Mouse (Mus musculus): ENCODE measurements around the gene Mrpl53.

The Mrpl53 gene

DNA sequence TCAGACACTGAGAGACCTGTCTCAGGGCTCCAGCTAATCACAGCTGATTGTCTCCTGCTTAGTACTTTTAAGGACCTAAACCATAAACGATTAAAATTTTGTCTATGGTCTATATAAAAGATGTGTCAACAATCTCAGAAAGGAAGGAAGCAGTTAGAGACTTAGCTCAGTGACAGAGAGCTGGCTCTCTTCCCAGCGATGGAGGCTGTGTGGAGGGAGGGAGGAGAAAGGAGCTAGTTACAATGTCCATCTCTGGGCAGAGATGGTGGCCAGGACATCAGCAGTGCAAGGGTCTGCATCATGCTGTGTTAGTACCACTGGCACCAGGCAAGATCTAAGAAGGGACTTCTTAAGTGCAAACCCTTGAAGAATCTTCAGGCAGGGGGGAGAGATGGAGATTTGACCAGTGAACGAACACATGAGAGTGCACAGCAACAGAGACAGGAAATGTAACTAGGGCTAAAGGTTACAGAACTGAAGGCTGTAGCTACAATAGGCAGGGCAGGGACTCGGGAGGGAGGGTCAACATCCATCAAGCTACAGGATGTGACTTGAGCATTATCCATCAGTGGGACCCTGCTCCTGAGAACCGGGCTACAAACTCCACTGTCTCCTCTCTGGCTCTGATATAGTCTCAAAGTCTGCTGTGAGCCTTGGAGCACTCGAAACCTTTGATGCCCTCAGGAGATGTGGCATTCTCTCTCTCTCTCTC, 16.3 kb upstream of the Mrpl53 start:
- ATAC-seq (ENCODE audit: low TSS enrichment) = no peak

DNA sequence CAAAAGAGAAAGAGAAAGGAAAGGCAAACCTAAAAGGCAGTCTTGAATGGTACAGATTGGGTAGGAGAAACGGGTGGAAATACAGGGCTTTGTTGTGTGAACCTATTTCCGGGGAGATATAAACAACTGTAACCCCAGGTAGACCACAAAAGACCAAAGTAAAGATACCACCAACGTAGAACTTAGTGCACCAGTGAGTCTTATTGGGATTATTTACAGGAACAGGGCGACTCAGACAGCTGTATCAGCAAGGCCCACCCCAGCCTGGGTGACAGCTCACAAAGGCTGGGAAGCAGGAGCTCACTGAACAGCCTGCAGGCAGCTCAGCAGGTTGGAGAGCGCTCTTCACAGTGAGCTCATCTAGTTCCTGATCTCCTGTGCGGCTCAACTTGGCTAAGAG, 12.9 kb upstream of the Mrpl53 start:
- ATAC-seq (ENCODE audit: low TSS enrichment) = no peak

DNA sequence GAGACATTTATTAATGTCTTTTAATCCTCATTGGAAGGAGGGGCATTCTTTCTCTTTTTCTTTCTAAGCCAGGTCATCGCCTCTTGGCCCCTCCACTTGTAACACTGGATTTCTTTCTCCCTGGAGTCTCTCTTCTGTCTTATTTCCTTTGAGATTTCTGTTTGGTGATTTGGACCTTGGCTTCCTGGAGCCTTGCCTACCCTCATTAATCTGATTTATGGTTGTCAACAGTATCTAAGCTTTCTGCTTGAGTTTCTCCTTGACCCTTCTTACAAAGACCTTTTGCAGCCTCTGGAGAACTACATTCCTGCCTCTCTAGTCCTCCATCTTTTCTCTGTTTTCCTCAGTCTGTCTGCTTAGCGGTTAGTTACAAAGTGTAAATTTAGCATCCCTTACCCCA, 10.4 kb upstream of the Mrpl53 start:
- no peak for ATAC-seq (ENCODE audit: low TSS enrichment)

DNA sequence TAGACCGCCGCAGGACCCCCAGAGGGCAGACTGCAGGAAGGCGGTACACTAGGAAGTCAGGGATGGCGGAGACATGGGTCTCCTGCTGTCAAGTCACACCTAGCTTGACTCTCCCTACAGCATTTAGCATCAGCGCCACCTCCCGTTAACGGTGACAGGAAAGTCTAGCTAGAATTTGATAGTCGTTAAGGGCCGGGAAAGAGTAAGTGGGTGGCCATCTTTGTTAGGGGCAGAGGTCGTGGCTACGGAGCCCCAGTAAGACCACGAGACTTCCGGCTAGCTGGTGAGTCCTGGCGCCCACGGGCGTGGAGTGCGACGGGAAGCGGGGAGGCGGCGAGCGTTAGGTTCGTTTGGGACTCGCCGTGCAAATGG, 7.5 kb upstream of the Mrpl53 start, which contains the start of the genes Ccdc142 and Gm42688:
Gene Ccdc142 (plus strand): TSS at position 286 of the 372 bp plus-strand sequence.
Gene Gm42688 (plus strand): TSS at position 302 of the 372 bp plus-strand sequence.
- ATAC-seq (ENCODE audit: low TSS enrichment) = peak; percentile 62

DNA sequence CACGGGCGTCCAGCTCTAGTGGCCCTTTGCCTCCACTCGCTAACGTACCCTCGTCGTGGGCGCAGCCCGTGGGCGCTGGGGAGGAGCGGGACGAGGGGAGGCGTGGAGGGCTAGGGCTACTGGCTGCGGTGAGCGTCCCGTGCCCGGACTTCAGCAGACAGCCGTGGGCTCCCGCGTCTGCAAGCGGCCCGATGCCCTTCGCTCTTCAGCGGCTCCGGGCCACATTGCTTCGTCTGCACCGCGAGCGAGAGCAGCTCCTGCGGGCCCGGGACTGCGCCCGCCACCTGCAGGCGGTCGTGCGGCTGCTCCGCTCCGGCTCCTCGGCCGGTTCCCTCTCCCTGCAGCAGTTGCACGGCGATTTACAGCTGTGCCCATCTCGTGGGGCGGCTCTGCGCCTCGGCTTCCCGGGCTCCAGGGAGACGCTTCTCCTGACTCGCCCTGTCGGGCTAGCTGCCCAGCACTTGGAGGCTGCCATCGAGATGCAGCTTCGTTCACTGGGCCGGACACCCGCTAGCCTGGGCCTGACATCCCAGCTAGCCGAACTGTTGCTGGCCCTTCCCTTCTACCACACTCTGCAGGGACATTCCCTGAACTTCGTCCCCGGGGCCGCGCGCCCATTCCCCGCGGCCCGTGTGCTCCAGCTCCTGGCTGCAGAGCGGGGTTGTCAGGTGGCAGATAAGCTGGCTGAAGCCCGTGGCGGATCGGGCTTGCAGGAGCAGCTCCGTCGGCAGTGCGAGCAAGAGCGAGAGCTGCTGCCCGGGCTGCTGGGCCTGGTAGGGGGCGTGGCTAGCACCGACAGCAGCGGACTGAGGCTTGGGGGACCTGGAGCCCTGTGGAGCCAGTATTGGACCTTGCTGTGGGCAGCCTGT, 6.9 kb upstream of the Mrpl53 start:
- peak; percentile 75 for ATAC-seq (ENCODE audit: low TSS enrichment)

DNA sequence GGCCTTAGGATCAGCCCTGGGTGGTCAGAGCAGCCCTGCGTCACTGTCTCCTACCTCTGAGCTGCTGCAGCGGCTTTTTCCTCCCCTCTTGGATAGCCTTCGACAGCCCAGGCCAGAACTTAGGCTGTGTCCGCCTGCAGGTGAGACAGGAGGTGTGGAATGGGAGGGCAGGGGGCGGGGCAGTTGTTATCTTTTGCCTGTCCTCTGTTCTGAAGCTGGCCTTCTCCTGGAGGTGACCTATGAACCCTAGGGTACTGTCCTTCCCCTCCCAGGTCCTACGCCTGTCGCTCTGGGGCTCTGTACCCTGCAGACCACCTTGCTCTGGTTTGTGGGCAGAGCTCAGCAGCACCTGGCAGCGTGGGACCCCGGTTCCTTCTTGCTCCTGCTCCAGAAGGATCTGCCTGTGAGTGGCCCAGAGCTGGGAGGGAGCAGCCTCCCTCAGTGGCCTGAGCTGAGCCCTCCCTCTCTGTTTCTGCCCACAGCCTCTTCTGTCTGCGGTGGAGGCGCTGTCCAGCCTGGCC, 5.7 kb upstream of the Mrpl53 start:
- ATAC-seq (ENCODE audit: low TSS enrichment) = no peak

DNA sequence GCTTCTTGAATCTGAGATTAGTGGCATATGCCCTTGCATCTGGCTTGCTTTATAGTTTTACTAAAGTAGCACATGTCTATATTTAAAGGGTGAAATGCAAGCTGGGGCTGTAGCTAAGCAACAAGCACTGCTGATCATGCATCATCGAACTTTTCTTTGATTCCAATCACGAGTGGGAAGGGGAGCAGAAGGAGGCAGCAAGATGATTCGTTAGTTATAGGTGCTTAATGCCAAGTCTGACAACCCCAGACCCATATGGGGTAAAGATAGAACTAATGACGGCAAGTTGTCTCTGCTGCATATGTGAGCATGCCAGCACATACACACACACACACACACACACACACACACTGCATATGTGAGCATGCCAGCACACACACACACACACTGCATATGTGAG, 4.7 kb upstream of the Mrpl53 start:
- ATAC-seq (ENCODE audit: low TSS enrichment) = no peak

DNA sequence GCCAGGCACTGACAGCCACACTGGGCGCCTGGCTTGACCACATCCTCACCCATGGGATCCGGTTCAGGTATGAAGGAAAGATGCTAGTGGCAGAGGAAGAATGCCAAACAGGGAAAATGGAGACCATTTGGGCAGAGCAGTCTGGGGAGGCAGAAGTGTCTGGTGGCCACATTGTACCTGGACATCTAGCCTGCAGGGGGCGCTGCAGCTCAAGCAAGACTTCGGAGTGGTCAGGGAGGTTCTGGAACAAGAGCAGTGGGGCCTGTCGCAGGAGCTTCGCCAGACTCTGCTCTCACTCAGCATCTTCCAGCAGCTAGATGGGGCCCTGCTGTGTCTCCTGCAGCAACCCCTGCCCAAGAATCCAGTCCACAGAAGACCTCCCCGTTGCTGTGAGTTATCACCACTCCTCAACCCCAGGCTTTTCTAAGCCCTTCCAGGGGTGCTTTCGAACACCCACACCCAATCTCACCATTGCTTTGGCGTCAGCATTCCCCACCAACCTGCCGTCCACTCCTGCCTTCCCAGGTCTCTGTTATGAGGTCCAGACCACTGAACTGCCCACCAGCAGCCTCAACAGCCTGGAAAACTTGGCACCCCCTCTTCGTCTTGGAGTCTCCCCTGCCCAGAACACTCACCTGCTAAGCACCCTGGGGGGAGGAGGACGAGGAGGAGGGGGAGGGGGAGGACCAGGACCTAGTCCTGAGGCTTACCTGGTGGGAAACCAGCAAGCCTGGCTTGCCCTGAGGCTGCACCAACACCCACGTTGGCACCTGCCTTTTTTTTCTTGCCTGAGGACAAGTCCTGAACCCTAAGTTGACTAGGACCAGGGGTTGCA, 1.1 kb upstream of the Mrpl53 start:
- no peak for ATAC-seq (ENCODE audit: low TSS enrichment)

DNA sequence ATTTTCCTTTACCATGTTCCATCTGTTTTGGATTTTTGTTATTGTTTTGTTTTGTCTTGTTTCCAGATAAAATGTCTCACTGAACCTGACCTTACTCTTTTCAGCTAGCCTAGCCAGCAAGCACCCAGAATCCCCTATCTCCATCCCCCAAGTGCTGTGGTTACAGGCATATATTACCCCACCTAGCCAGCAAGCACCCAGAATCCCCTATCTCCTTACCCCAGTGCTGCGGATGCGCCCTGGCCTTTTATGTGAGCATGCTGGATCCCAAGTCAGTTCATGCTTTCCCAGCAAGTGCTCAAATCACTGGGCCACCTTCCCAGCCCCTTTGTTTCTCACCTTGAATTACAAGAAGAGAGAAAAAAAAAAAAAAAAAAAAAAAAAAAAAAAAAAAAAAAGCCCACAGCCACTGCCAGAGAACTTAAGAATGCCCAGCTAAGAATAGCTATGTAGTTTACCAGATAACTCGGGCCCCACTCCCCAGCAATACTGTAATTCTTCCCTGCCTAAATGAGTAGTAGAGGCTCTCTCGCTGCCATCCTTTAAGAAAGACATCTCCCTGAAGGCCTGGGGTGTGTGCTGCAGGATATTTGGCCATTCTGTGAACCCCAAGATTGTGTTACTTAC, 2.8 kb downstream of the Mrpl53 start:
- no peak for ATAC-seq (ENCODE audit: low TSS enrichment)

DNA sequence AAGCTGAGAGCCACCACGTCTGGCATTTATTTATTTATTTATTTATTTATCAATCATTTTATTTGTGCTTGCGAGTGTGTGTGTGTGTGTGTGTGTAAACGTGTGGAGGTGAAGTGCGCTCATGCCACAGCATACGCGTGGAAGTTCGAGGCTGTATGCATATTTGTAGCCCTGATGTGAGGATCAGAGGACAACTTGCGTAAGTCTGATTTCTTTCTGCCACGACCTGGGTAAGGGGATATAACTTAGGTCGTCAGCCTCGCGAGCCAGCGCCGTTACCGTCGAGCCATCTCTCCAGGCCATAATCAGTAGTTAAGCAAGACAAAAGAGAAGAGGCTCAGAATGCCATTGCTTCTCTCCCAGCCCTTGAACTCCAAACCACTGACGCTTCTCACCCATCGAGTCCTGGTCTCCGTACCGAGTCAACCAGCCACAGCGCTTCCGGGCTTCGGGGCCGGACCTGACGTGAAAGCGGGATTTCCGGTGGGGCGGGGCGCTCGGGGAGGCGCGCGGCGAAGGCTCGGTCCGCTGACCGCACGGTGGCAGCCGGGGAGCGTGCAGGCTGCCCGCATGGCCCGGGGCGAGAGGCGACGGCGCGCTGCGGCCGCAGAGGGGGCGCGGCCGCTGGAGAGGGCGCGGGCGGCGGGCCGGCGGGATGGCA, 6.3 kb downstream of the Mrpl53 start, which contains the start of gene Mogs:
Gene Mogs (plus strand): TSS at position 486 of the 661 bp plus-strand sequence.
- ATAC-seq (ENCODE audit: low TSS enrichment) = peak; percentile 87

DNA sequence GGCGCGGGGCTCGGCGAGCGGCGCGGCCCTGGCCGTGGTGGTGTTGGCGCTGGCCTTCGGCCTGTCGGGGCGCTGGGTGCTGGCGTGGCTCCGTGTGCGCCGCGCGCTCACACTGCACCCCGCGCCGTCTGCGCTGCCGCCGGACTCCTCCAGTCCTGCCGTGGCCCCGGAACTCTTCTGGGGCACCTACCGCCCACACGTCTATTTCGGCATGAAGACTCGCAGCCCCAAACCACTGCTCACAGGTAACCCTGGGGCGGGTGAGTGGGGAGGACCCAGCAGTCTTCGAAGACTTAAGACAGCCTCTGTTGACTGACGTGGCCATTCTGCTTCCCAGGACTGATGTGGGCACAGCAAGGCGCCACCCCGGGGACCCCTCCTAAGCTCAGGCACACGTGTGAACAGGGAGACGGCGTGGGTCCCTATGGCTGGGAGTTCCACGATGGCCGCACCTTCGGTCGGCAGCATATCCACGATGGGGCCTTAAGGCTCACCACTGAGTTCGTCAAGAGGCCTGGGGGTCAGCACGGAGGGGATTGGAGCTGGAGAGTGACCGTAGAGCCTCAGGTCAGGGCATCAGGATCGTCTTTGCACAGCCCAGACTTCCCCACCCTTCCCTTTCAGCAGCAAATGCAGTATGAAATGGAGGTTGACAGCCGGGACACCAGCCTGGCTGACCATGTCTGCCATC, 7.0 kb downstream of the Mrpl53 start:
- peak; percentile 28 for ATAC-seq (ENCODE audit: low TSS enrichment)

DNA sequence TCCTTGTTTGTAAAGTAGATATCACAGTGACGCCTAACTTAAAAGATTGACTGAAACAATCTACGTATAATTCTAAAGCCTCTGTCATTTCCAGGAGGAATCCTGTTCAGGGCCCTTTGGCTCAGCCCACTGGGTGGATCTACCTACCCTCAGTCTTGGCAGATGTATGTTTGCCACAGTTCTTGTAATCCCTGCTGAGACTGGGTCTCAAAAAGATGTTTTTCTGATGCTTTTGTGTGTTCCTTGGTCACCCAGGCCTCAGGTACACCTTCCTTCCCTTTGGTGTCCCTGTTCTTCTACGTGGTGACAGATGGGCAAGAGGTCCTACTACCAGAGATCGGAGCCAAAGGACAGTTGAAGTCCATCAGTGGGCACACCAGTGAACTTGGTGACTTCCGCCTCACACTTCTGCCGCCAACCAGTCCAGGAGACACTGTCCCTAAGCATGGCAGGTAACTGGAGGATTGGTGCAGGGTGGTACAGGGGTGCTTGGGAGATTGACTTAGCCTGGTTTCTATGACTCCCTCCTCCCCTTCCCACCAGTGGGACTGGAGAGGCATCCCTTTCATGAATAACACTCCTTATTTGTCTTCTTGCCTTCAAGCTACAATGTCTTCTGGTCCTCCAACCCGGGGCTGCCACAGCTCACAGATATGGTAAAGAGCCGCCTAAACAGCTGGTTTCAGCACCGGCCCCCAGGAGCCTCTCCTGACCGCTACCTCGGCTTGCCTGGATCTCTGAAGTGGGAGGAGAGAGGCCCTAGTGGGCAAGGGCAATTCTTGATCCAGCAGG, 7.7 kb downstream of the Mrpl53 start:
- no peak for ATAC-seq (ENCODE audit: low TSS enrichment)

DNA sequence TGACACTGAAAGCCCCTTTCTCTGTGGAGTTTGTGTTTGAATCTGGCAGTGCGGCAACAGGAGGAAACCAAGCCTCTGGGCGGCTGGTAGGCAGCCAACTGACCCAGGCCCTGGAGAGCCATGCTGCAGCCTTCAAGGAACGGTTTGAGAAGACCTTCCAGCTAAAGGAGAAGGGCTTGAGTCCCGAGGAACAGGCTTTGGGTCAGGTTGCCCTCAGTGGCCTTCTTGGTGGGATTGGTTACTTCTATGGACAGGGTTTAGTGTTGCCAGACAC, 8.3 kb downstream of the Mrpl53 start:
- no peak for ATAC-seq (ENCODE audit: low TSS enrichment)

DNA sequence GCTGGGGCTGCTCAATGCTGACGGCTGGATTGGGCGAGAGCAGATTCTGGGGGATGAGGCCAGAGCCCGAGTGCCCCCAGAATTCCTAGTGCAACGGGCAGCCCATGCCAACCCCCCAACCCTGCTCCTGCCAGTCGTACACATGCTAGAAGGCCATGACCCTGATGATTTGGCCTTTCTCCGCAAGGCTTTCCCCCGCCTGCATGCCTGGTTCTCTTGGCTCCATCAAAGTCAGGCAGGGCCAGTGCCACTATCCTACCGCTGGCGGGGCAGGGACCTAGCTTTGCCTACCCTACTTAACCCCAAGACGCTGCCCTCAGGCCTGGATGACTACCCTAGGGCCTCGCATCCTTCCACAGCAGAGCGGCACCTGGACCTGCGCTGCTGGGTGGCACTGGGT, 8.8 kb downstream of the Mrpl53 start:
- ATAC-seq (ENCODE audit: low TSS enrichment) = no peak

DNA sequence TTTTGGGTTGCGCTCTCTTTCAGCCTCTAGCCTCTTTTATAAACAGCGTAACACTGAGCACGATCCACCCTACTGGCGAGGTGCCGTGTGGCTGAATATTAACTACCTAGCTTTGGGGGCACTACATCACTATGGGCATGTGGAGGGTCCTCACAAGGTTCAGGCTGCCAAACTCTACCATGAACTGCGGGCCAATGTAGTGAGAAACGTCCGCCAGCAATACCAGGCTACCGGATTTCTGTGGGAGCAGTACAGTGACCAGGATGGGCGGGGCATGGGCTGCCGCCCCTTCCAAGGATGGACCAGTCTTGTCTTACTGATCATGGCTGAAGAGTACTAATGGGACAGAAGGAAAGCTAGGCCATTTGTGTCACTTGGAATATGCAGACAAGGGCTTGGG, 9.5 kb downstream of the Mrpl53 start:
- ATAC-seq (ENCODE audit: low TSS enrichment) = no peak

DNA sequence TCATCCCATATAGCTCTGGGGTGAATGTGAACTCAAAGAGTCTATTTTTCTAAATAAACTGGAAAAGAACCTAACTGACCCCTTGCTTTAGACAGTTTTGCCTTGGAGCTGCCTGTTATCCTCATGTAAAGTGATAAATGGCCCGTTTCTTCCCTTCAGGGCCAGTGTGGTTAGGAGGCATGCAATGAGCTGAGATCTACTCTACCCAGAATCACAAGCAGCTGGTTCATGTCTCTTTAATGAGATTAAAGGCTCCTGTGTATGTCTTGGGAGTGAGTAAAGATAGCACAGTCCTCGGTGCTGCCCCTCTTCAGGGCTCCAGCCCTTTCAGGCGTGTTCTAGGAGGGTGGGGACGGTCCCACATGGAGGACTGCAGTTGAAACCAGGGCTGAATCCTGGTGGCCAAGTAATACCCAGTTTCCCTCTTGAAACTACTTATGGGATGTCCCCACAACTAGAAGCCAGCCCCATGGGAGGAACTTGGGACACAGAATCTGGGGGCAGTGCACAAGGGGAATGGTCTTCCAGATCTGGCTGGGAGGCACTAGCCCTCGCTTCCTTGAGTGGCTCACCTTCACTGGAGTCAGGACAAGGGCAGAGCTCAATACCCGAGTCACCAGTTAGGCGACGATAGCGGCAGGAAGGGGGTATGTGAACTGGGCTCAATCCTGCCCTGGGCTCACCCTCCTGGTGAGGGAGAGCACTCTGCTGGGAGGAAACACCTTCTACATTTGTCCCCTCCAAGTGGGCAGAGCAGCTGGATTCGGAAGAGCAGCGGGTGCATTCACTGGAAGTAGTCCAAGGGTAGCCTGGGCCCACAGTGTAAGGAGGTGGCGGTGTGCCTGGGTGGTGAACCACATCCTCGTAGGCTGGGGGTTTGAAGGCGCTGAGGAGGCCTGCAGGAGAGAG, 10.2 kb downstream of the Mrpl53 start:
- ATAC-seq (ENCODE audit: low TSS enrichment) = no peak

DNA sequence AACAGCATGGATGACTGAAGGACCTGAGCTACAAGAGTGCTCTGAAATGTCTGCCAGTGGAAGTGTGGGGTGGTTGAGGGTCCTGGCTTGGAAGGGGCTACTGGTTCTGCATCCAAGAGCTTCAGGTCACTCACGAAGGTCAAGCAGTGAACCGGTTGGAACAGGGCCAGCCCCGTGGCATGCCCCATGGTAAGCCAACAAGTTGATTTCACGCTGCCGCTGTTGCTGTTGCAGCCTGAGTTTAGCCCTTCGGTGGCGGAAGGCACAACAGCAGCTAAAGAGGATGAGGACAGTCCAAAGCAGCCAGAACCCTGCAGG, 10.9 kb downstream of the Mrpl53 start:
- ATAC-seq (ENCODE audit: low TSS enrichment) = no peak

DNA sequence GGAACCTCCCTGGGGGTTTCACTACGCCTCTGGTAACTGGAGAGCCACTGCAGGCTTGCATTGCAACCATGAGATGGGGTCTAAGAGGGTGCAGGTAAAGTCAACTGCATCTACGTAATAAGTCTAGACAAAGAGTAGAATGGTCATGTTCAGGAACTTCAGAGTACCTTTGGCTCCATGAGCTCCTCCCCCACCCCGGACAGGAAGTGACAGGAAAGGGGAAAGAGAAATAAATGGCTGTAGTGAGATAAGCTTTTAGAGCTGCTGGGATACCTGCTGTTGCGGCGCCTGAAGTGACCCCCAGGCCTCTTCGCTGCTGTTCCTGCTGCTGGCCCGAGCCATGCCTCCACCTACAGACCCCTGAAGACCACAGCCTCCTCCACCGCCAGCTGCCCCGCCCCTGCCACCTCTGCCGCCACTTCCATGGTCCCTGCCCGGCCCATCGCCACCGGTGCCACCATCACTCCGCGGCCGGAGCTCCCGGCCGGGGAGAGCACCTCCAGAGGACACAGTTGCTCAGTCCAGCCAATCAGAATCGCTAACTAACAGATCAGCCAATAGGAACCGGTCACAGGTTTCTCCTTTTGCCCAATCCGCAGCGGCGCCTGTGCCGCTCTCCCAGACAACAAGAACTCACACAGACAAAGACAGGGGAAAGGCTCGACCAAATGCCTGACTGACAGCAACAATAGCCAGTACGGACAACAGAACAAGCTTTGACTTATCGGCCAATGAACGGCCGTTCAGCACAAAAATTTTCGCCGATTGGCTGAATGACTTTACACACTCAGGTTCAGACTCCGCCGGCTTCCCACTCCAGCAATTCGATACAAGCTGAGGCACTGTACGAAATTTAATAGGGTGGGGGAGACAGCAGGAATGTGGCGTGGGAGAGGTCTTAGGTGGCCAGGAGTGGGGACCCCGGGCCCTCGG, 12.4 kb downstream of the Mrpl53 start, which contains the start of gene Wbp1:
Gene Wbp1 (minus strand): TSS at position 630 of the 933 bp plus-strand sequence.
- peak; percentile 87 for ATAC-seq (ENCODE audit: low TSS enrichment)

Measured in frontal cortex, adult (tissue).